Mouse (Mus musculus): Measurements from ENCODE around the gene Serpine1.
A peak's percentile ranks its signal among the peaks of the same experiment; 100 is the strongest.

Serpine1 gene

GRCm38 (mm10) chr5:137102575-137103522 lies 30.8 kb upstream of the Serpine1 start:
- TF ChIP-seq GATA4 (IDR thresholded peaks at IDR 0.05; ENCODE audit: insufficient replicate concordance, low read length), result no peak

GRCm38 (mm10) chr5:137102078-137102477 lies 30.0 kb upstream of the Serpine1 start:
- TF ChIP-seq GATA4 (IDR thresholded peaks at IDR 0.05; ENCODE audit: insufficient replicate concordance, low read length), result no peak

GRCm38 (mm10) chr5:137100660-137101059 lies 28.6 kb upstream of the Serpine1 start:
- TF ChIP-seq GATA4 (IDR thresholded peaks at IDR 0.05; ENCODE audit: insufficient replicate concordance, low read length), result no peak

GRCm38 (mm10) chr5:137098418-137098817 lies 26.4 kb upstream of the Serpine1 start:
- no peak for TF ChIP-seq GATA4 (IDR thresholded peaks at IDR 0.05; ENCODE audit: insufficient replicate concordance, low read length)

GRCm38 (mm10) chr5:137096037-137096436 lies 24.0 kb upstream of the Serpine1 start:
- TF ChIP-seq GATA4 (IDR thresholded peaks at IDR 0.05; ENCODE audit: insufficient replicate concordance, low read length), result peak; percentile 84

GRCm38 (mm10) chr5:137095135-137095534 lies 23.1 kb upstream of the Serpine1 start:
- TF ChIP-seq GATA4 (IDR thresholded peaks at IDR 0.05; ENCODE audit: insufficient replicate concordance, low read length), result no peak

- no peak for TF ChIP-seq GATA4 (IDR thresholded peaks at IDR 0.05; ENCODE audit: insufficient replicate concordance, low read length)
Observed at GRCm38 (mm10) chr5:137093720-137094119, 21.7 kb upstream of the Serpine1 start.

GRCm38 (mm10) chr5:137091560-137091959 lies 19.5 kb upstream of the Serpine1 start:
- no peak for TF ChIP-seq GATA4 (IDR thresholded peaks at IDR 0.05; ENCODE audit: insufficient replicate concordance, low read length)

- no peak for TF ChIP-seq GATA4 (IDR thresholded peaks at IDR 0.05; ENCODE audit: insufficient replicate concordance, low read length)
Observed at GRCm38 (mm10) chr5:137090870-137091269, 18.8 kb upstream of the Serpine1 start.

GRCm38 (mm10) chr5:137087410-137087809 lies 15.3 kb upstream of the Serpine1 start:
- TF ChIP-seq GATA4 (IDR thresholded peaks at IDR 0.05; ENCODE audit: insufficient replicate concordance, low read length), result peak; percentile 60; the same call in 1 of the 2 replicates

GRCm38 (mm10) chr5:137085731-137086130 lies 13.7 kb upstream of the Serpine1 start:
- no peak for TF ChIP-seq GATA4 (IDR thresholded peaks at IDR 0.05; ENCODE audit: insufficient replicate concordance, low read length)

GRCm38 (mm10) chr5:137085021-137085420 lies 13.0 kb upstream of the Serpine1 start:
- TF ChIP-seq GATA4 (IDR thresholded peaks at IDR 0.05; ENCODE audit: insufficient replicate concordance, low read length), result no peak

GRCm38 (mm10) chr5:137083051-137083450 lies 11.0 kb upstream of the Serpine1 start:
- no peak for TF ChIP-seq GATA4 (IDR thresholded peaks at IDR 0.05; ENCODE audit: insufficient replicate concordance, low read length)

- TF ChIP-seq GATA4 (IDR thresholded peaks at IDR 0.05; ENCODE audit: insufficient replicate concordance, low read length), result no peak
Observed at GRCm38 (mm10) chr5:137079849-137080248, 7.8 kb upstream of the Serpine1 start.

GRCm38 (mm10) chr5:137078616-137079015 lies 6.5 kb upstream of the Serpine1 start:
- no peak for TF ChIP-seq GATA4 (IDR thresholded peaks at IDR 0.05; ENCODE audit: insufficient replicate concordance, low read length)

GRCm38 (mm10) chr5:137078041-137078440 lies 6.0 kb upstream of the Serpine1 start:
- no peak for TF ChIP-seq GATA4 (IDR thresholded peaks at IDR 0.05; ENCODE audit: insufficient replicate concordance, low read length)

Data from liver, adult (tissue).